Comparison of ENCODE assay signal across 8 mouse cellular contexts in the genomic region with DNA sequence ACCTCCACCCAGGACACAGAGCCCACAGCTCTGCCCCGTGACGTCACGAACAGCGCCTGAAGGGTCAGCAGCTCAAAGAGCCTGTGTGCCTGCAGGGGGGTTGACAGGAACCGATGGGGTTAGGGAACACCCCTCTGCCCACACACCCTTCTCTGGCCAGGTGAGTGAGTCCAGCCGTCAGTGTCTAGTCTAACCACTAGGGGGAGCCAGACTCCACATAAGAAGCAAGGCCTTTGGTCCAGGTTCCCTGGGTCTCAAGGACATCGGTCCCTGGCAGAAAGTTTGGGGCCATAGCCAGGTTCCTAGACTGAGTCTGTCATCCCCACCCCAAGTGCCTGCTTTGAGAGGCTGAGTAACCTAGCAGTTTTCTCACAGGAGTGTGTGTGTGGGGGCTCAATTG. TPM values are rescaled to one million over a fixed set of nuclear protein-coding genes. Genes with fewer than 3 reads are reported as not detected.
DNase-seq lines count a peak whose midpoint lies in the region; ATAC-seq and TF ChIP-seq lines count a peak whose summit lies in the region.

No protein-coding gene starts in this region.

- H3K4me3 ChIP-seq in layer of hippocampus, adult 2 months: no peak overlapping the region
- no peak overlapping the region for H3K4me3 ChIP-seq in lung, embryonic 14.5 days (ENCODE audit: low read depth, low read length)

- no peak overlapping the region for H3K9ac ChIP-seq in lung, embryonic 14.5 days

- peaks cover 6% of the 10 kb centered on the region; the same call in 1 of the 2 replicates for H3K4me1 ChIP-seq in lung, embryonic 14.5 days (ENCODE audit: insufficient read depth)

- DNase-seq in layer of hippocampus, adult 2 months (ENCODE audit: low spot score in 2 of 2): peak in 1 of 2 experiments; percentile 30
- no peak for DNase-seq in layer of hippocampus, adult 9-10 months (ENCODE audit: low spot score)
- peak; percentile 56 for DNase-seq in Muller cell, postnatal 12 days (ENCODE audit: inconsistent ontology term)
- DNase-seq in cerebellum, postnatal 36 days: peak; percentile 46 to 55
- DNase-seq in induced T-regulatory cell, adult 2 months (ENCODE audit: low read depth): peak; percentile 83
- DNase-seq in lung, embryonic 14.5 days: peak; percentile 83
- DNase-seq in spleen, adult 12 weeks (ENCODE audit: low spot score): peak; percentile 23
- DNase-seq in urinary bladder, postnatal 36 days (ENCODE audit: low spot score in 2 of 2): no peak

- no peak overlapping the region for H3K27ac ChIP-seq in layer of hippocampus, adult 2 months
- H3K27ac ChIP-seq in lung, embryonic 14.5 days (ENCODE audit: low read depth): no peak overlapping the region

- no peak overlapping the region for H3K4me2 ChIP-seq in lung, embryonic 14.5 days

- peak; percentile 88 for TF ChIP-seq CTCF in layer of hippocampus, adult 2 months (conservative IDR thresholded peaks at IDR 0.05)
- peak; percentile 95 for TF ChIP-seq CTCF in lung, embryonic 14.5 days (IDR thresholded peaks at IDR 0.05; ENCODE audit: low read depth)

- H3K36me3 ChIP-seq in lung, embryonic 14.5 days (ENCODE audit: insufficient read depth): no peaks in the 10 kb centered on the region

- peaks cover 25% of the 10 kb centered on the region for H3K27me3 ChIP-seq in lung, embryonic 14.5 days (ENCODE audit: insufficient read depth, low read length)

- ATAC-seq in lung, embryonic 14.5 days (ENCODE audit: insufficient read depth): no peak

- 0% methylated on average over 7 of the region's 7 CpGs for WGBS in lung, embryonic 14.5 days

- H3K9me3 ChIP-seq in lung, embryonic 14.5 days (ENCODE audit: low read depth, low read length): no peaks in the 10 kb centered on the region

RNA-seq across cellular contexts. Expression of a gene that starts 13.2 kb away (rescaled TPM):
- total RNA-seq in layer of hippocampus, adult 2 months (2021): not detected
- polyA plus RNA-seq in lung, embryonic 14.5 days (2014; fragmentation: Nextera tagmentation; extraction: Ambion mirVana): 0.31 and 0.80 TPM in 2 replicates

RNA-seq across cellular contexts. Expression of a gene that starts 17.3 kb away (rescaled TPM):
- 1 to 10 TPM; 2.5 to 2.6 TPM for total RNA-seq in layer of hippocampus, adult 2 months (2021)
- polyA plus RNA-seq in lung, embryonic 14.5 days (2014; fragmentation: Nextera tagmentation; extraction: Ambion mirVana): 3.2 and 4.2 TPM in 2 replicates

RNA-seq across cellular contexts. Expression of a gene that starts 30.5 kb away (rescaled TPM):
- total RNA-seq in layer of hippocampus, adult 2 months (2021): not detected
- not detected in 2 replicates for polyA plus RNA-seq in lung, embryonic 14.5 days (2014; fragmentation: Nextera tagmentation; extraction: Ambion mirVana)

RNA-seq across cellular contexts. Expression of a gene that starts 35.3 kb away (rescaled TPM):
- under 1 TPM in 1 of 2 experiments, not detected in 1; 0.12 TPM for total RNA-seq in layer of hippocampus, adult 2 months (2021)
- polyA plus RNA-seq in lung, embryonic 14.5 days (2014; fragmentation: Nextera tagmentation; extraction: Ambion mirVana): 0.80 and 3.2 TPM in 2 replicates

RNA-seq across cellular contexts. Expression of a gene that starts 50.6 kb away (rescaled TPM):
- 1 to 10 TPM; 4.1 to 5.3 TPM for total RNA-seq in layer of hippocampus, adult 2 months (2021)
- polyA plus RNA-seq in lung, embryonic 14.5 days (2014; fragmentation: Nextera tagmentation; extraction: Ambion mirVana): not detected in 2 replicates

Comparison
In these comparisons a context has a peak if more than half of its experiments do, and no peak if none do; other contexts are left out.
1. DNase-seq: peak in Muller cell, postnatal 12 days (single experiment), cerebellum, postnatal 36 days (2 of 2), induced T-regulatory cell, adult 2 months (single experiment), lung, embryonic 14.5 days (single experiment) and spleen, adult 12 weeks (single experiment); none in layer of hippocampus, adult 9-10 months (single experiment) and urinary bladder, postnatal 36 days (0 of 2).